Mouse (Mus musculus): ENCODE data around the gene Gm10643. TPM values are rescaled to one million over a fixed set of nuclear protein-coding genes. Genes with fewer than 3 reads are reported as not detected.

The Gm10643 gene
- total RNA-seq, 4 experiments from 2014 or later: 3.4 to 7.1 (median 5.4) TPM

- no peak for DNase-seq (ENCODE audit: low spot score in 2 of 2)
Observed at GRCm38 (mm10) chr8:84071921-84072320, 7.0 kb upstream of the Gm10643 start.

- peak; percentile 81 to 82 for DNase-seq (ENCODE audit: low spot score in 2 of 2)
Observed at GRCm38 (mm10) chr8:84070667-84071066, 5.7 kb upstream of the Gm10643 start.

GRCm38 (mm10) chr8:84070241-84070640 is 5.3 kb upstream of the Gm10643 start:
- no peak for DNase-seq (ENCODE audit: low spot score in 2 of 2)

- no peak for DNase-seq (ENCODE audit: low spot score in 2 of 2)
Observed at GRCm38 (mm10) chr8:84069750-84070149, 4.8 kb upstream of the Gm10643 start.

- no peak for DNase-seq (ENCODE audit: low spot score in 2 of 2)
Observed at GRCm38 (mm10) chr8:84069169-84069568, 4.2 kb upstream of the Gm10643 start.

GRCm38 (mm10) chr8:84068316-84069035 is 3.5 kb upstream of the Gm10643 start:
- no peak for DNase-seq (ENCODE audit: low spot score in 2 of 2)

GRCm38 (mm10) chr8:84067911-84068310 is 3.0 kb upstream of the Gm10643 start:
- no peak for DNase-seq (ENCODE audit: low spot score in 2 of 2)

GRCm38 (mm10) chr8:84067047-84067573 is 2.2 kb upstream of the Gm10643 start:
- DNase-seq (ENCODE audit: low spot score in 2 of 2): peak; percentile 89 to 95

- peak; percentile 100 for DNase-seq (ENCODE audit: low spot score in 2 of 2)
Observed at GRCm38 (mm10) chr8:84066291-84066930, 1.5 kb upstream of the Gm10643 start, which contains the start of gene Rfx1. Gene Rfx1 (plus strand): TSS chr8:84066834.

GRCm38 (mm10) chr8:84065457-84066072 is 628 bp upstream of the Gm10643 start:
- DNase-seq (ENCODE audit: low spot score in 2 of 2): no peak

GRCm38 (mm10) chr8:84063861-84064610 is 901 bp downstream of the Gm10643 start:
- no peak for DNase-seq (ENCODE audit: low spot score in 2 of 2)

- DNase-seq (ENCODE audit: low spot score in 2 of 2): no peak
Observed at GRCm38 (mm10) chr8:84060245-84060644, 4.7 kb downstream of the Gm10643 start.

GRCm38 (mm10) chr8:84059226-84059625 is 5.7 kb downstream of the Gm10643 start:
- DNase-seq (ENCODE audit: low spot score in 2 of 2): no peak

- DNase-seq (ENCODE audit: low spot score in 2 of 2): no peak
Observed at GRCm38 (mm10) chr8:84057827-84058226, 7.1 kb downstream of the Gm10643 start.

GRCm38 (mm10) chr8:84053229-84053628 is 11.7 kb downstream of the Gm10643 start:
- DNase-seq (ENCODE audit: low spot score in 2 of 2): no peak

GRCm38 (mm10) chr8:84052746-84053145 is 12.2 kb downstream of the Gm10643 start:
- no peak for DNase-seq (ENCODE audit: low spot score in 2 of 2)

GRCm38 (mm10) chr8:84048171-84048570 is 16.8 kb downstream of the Gm10643 start:
- DNase-seq (ENCODE audit: low spot score in 2 of 2): no peak

- DNase-seq (ENCODE audit: low spot score in 2 of 2): no peak
Observed at GRCm38 (mm10) chr8:84046505-84046904, 18.4 kb downstream of the Gm10643 start.

GRCm38 (mm10) chr8:84044900-84045299 is 20.0 kb downstream of the Gm10643 start, which contains the start of gene Rln3:
Gene Rln3 (minus strand): TSS chr8:84045000.
- DNase-seq (ENCODE audit: low spot score in 2 of 2): no peak

- DNase-seq (ENCODE audit: low spot score in 2 of 2): no peak
Observed at GRCm38 (mm10) chr8:84044103-84044502, 20.8 kb downstream of the Gm10643 start.

- no peak for DNase-seq (ENCODE audit: low spot score in 2 of 2)
Observed at GRCm38 (mm10) chr8:84042948-84043342, 22.0 kb downstream of the Gm10643 start.

Data from layer of hippocampus, adult 8-10 months (tissue).